Mouse (Mus musculus): Measurements from ENCODE around the gene Trir.

DNA sequence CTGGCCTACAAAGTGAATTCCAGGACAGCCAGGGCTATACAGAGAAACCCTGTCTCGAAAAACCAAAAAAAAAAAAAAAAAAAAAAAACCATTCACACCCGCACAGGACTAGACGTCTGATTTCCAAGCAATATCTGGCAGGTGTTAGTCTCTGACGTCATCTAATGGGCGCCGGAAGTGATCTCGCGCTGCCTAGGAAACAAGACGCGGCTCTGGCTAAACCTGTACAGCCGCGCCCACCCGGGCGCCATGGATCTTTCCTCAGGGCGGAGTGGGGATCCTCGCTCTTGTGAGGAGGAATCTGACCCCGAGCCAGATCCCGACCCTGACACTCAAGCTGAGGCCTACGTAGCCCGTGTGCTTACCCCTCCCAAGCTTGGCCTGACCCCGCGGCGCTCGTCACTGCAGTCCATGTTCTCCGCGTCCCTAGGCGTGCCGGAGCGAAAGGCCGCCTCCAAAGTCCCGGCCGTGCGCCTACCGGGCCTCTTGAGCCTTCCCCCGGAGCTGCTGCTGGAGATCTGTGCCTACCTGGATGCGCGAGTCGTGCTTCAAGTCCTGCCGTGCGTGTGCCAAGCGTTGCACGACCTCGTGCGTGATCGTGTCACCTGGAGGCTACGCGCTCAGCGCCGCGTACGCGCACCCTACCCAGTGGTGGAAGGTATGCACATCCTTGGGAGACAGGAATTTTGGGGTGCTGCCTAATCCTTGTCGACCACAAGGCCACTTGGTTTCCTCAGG is 33.4 kb downstream of the Trir start, which contains the start of gene Fbxw9:
- TF ChIP-seq POLR2A (IDR thresholded peaks at IDR 0.05; ENCODE audit: low read depth, low read length) (no peak), CTCF (IDR thresholded peaks at IDR 0.05; ENCODE audit: extremely low read depth, insufficient read depth, insufficient read length, insufficient replicate concordance) (no peak)

Measured in spleen, adult 2 months (tissue).